Mouse (Mus musculus) embryonic fibroblast, embryonic 13.5 days (primary cell): ENCODE data around the gene Olfr320.

Experiments
- CTCF ChIP-seq: IDR thresholded peaks from 2 replicates; pipeline ENCODE4 v1.5.1; 2011; ENCODE audit warnings: mild to moderate bottlenecking, control low read depth, low read length, moderate library complexity, borderline replicate concordance; ENCODE audit not compliant: insufficient read depth
- POLR2A ChIP-seq: IDR thresholded peaks from 2 replicates; pipeline ENCODE4 v1.6.1; 2011; ENCODE audit warnings: low read depth, mild to moderate bottlenecking, control low read depth, low read length, moderate library complexity

- TF ChIP-seq POLR2A, result no peak
- TF ChIP-seq CTCF, result no peak
Measured at GRCm38 (mm10) chr11:58658596-58658995, 22.3 kb upstream of the Olfr320 start, which contains the start of gene Olfr322.
